Mouse (Mus musculus) ZHBTc4 (cell line): ENCODE data around the gene Zfp217.

Experiments used
- DNase-seq: peaks from one replicate; pipeline ENCODE4 v3.0.0-alpha.2; 2011; ENCODE audit warnings: low read depth, low spot score

Gene Zfp217

DNA sequence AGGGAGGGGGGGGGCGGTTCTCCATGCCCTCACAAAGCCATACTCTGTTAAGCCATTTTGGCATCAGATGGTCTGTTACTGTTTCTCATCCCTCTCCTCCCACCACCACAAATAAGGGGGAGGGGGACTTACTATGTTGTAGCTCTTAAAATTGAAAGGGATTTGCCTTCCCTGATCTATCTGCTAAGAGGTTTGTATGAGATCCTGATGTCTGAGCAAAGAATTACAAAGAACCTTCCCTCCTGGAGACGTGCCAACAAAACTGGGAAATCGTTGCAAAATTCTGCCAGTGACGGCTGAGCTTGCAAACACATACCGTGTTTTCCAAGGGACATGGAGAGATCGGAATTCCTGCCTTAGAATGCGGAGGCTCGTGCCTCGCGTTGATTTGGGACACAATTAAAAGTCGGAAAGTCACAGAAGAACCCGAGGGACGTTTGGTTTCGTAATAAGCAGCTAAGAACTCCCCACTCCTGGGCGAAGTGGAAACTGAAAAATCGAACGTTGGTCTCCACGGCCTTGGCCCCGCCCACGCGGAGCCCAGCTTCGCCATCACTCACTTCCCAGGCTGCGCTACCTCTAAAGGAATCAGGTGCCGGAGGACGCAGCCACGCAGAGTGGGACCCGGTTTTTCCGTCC, 14.7 kb downstream of the Zfp217 start:
- peak; percentile 61 for DNase-seq

DNA sequence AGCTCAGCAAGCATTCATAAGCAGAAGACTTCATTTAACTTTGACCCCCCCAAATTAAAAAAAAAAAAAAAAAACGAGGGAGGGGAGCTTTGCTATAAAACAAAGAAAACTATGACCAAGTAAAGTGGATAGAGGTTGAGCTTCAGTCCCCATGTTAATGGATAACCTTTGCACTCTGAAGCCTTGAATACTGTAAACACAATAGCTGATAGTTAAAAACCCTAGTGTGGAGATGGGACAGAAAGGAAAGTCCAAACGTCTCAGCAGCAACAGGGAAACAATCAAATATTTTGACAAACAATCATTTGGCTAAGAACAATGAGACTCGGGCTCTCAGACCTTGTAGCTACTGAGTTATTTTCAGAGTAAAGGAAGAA, 15.2 kb downstream of the Zfp217 start:
- DNase-seq = no peak

- no peak for DNase-seq
Observed at GRCm38 (mm10) chr2:170131981-170132460, 15.9 kb downstream of the Zfp217 start.

GRCm38 (mm10) chr2:170130780-170131645, 16.9 kb downstream of the Zfp217 start:
- DNase-seq = peak; percentile 94

- peak; percentile 79 for DNase-seq
Observed at GRCm38 (mm10) chr2:170129923-170130779, 17.8 kb downstream of the Zfp217 start.

GRCm38 (mm10) chr2:170129248-170129922, 18.5 kb downstream of the Zfp217 start:
- DNase-seq = no peak

GRCm38 (mm10) chr2:170128461-170129247, 19.2 kb downstream of the Zfp217 start:
- DNase-seq = no peak

DNA sequence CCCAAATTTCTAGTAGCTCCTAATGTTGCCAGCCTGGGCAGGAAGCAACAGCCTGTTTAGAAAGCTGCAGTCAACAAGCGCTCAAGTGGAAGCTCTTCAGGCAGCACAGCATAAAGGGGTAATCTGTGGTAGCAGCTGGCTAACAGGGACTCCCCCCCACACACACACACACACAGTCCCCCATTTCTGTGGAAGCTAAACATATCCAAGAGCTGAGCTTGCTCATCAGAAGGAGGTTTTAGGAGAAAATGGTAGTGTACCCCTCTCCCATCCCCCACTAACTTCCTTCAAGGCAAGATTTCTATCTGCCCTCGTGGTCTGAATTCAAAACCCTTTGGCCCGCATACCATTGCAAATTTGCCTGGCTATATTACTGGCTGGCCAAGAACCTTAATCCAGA, 20.4 kb downstream of the Zfp217 start:
- DNase-seq = no peak

GRCm38 (mm10) chr2:170126266-170126665, 21.6 kb downstream of the Zfp217 start:
- DNase-seq = no peak

DNA sequence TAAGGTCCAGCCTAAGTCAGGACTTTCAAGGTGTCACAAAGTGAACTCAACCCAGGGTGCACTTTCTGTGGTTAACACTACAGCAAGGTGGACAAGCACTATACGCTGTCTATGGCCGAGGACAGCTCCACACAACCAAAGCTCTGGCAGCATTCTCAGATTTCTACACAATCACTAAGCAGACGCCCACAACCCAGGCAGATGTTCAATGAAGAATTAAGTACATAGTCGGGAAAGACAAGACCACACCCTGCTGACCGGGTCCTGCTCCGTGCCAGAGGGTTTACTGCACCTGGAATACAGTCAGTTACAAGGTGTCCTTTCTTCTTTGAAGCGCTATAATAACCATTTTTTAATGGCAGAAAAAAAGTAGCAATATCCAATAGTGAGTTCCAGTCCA, 25.7 kb downstream of the Zfp217 start:
- DNase-seq = no peak

- DNase-seq = no peak
Observed at GRCm38 (mm10) chr2:170120139-170121027, 27.5 kb downstream of the Zfp217 start.

GRCm38 (mm10) chr2:170116704-170117281, 31.1 kb downstream of the Zfp217 start:
- peak; percentile 77 for DNase-seq

GRCm38 (mm10) chr2:170110306-170110705, 37.6 kb downstream of the Zfp217 start:
- no peak for DNase-seq

DNA sequence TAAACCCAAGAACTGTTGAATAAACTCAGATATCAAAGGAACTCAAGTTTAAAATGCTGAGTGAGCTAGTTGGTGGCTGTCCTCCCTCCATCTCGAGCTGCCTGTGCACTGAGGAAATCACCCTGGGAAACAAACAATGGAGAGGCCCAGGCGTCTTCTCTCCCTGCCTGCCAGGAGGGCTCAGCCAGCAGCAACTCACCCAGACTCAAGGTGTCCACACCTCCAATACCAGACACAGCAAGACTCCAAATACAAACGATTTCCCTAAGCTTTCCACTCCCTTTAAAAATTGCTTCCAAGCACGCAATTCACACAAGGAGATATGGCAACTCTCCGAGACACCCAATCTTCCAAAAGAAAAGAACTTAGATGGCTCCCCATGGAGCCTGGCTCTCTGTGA, 38.4 kb downstream of the Zfp217 start:
- DNase-seq = peak; percentile 58

DNA sequence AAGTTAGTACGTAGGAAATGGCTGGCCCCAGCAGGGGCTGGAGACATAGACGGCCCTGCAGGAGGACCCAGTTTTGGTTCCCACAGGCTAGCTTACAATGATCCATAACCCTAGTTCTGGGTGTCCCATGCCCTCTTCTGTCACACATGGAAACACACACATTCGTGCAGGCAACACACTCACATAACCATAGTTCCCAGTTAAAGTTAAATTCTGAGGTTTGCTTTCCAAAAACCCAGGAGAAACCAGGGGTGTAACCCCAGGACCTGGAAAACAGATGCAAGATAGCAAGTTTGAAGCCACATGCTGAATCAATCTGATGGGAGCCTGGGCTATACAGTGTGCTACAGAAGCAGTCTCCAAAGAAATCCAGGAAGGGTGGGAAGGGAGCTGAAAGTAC, 40.1 kb downstream of the Zfp217 start:
- no peak for DNase-seq

- no peak for DNase-seq
Observed at GRCm38 (mm10) chr2:170106000-170106399, 41.9 kb downstream of the Zfp217 start.

- no peak for DNase-seq
Observed at GRCm38 (mm10) chr2:170104396-170104795, 43.5 kb downstream of the Zfp217 start.

DNA sequence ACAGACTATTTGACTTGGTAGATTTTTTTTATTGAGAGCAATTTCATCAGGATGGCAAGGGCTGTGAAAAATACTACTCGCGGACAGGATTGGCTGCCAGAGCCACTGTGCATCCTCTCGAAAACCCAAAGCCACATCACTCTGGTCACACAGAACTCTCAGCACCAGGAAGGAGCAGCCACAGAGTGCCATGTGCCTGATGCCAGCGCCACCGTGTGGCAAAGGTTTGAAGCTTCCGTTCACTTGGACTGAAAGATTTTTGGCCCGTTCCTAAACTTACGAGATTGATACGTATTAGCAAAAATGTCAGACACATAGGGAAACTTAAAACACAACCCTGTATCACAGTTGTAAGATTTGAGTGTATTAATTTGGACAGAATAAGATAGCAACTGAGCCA, 44.1 kb downstream of the Zfp217 start:
- DNase-seq = peak; percentile 82

DNA sequence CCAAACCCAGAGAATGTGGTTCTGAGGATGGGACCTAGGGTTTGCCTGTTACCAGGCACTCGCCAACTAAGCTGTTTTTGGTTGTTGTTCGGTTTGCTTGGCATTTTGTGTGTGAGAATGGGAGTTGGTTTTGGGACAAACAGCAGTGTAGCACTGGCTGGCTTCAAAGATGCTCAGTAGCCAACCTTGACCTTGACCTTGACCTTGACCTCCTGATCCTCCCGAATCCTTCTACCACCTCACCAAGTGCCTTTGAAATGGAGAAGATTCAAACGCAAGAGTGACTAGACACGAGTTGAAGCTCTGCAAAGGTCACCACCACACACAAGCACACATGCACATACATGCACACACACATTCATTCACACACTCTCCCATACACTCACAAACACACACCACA, 44.6 kb downstream of the Zfp217 start:
- DNase-seq = peak; percentile 69
